Mouse (Mus musculus) forebrain, postnatal 0 days (tissue): ENCODE measurements around the gene Zfp74. TPM values are rescaled to one million over a fixed set of nuclear protein-coding genes. Genes with fewer than 3 reads are reported as not detected.
A peak's percentile ranks its signal among the peaks of the same experiment; 100 is the strongest.

Experiments used
- ATAC-seq: fragments of 200-750 bp; cut with Nextera tagmentation; 2 replicates; pipeline ENCODE4 v1.8.0; 2017; ENCODE audit warnings: mild to moderate bottlenecking, moderate library complexity
- DNase-seq: peaks from one replicate; pipeline ENCODE4 v3.0.0-alpha.2; 2015
- H3K27ac ChIP-seq: fragments of 300-500 bp; sonication (generic); 2 replicates; pipeline ENCODE4 v1.5.1; 2014; ENCODE audit warnings: low read depth, mild to moderate bottlenecking, antibody characterized with exemption, low read length, moderate library complexity, mixed read lengths
- H3K27me3 ChIP-seq: fragments of 300-500 bp; sonication (generic); 2 replicates; pipeline ENCODE4 v1.6.1; 2014; ENCODE audit warnings: mild to moderate bottlenecking, low read length, mixed read lengths; ENCODE audit not compliant: insufficient read depth
- H3K36me3 ChIP-seq: fragments of 300-500 bp; sonication (generic); 2 replicates; pipeline ENCODE4 v1.6.1; 2014; ENCODE audit warnings: mild to moderate bottlenecking, moderate library complexity; ENCODE audit not compliant: insufficient read depth
- H3K4me1 ChIP-seq: fragments of 300-500 bp; sonication (generic); 2 replicates; pipeline ENCODE4 v1.6.1; 2014; ENCODE audit warnings: antibody characterized with exemption; ENCODE audit not compliant: insufficient read depth
- H3K4me2 ChIP-seq: fragments of 300-500 bp; sonication (generic); 2 replicates; pipeline ENCODE4 v1.6.1; 2014; ENCODE audit warnings: low read depth, mild to moderate bottlenecking, moderate library complexity
- H3K4me3 ChIP-seq: fragments of 300-500 bp; sonication (generic); 2 replicates; pipeline ENCODE4 v1.5.1; 2014; ENCODE audit warnings: low read depth, low read length, mixed read lengths
- H3K9ac ChIP-seq: fragments of 300-500 bp; sonication (generic); 2 replicates; pipeline ENCODE4 v1.6.1; 2014; ENCODE audit warnings: mild to moderate bottlenecking
- H3K9me3 ChIP-seq: fragments of 300-500 bp; sonication (generic); 2 replicates; pipeline ENCODE4 v1.6.1; 2016; ENCODE audit warnings: low read length
- CTCF ChIP-seq: sonication (generic); IDR thresholded peaks from 2 replicates; pipeline ENCODE4 v1.5.1; 2016; ENCODE audit warnings: antibody characterized with exemption, control low read depth, low read depth
- WGBS: fragments of 180-500 bp; shearing (Covaris S2); extraction: QIAGEN DNeasy Blood & Tissue Kit; methylation state at CpG from one replicate; pipeline ENCODE4 v1.1.7; 2014; 5-methylcytosine and 5-hydroxymethylcytosine counted together
- polyA plus RNA-seq: library from polyadenylated mRNA; unstranded; fragments of >200 nt; fragmentation: Nextera tagmentation; extraction: Ambion mirVana; gene quantifications from 2 replicates; pipeline ENCODE4 v1.2.1, GENCODE M21; 2015
- total RNA-seq: library from RNA; depleted of rRNA; stranded (reverse); fragments of >200 nt; gene quantifications from 2 replicates; pipeline ENCODE4 v1.2.3, GENCODE M21; 2014

Zfp74 gene
- total and polyA plus RNA-seq, 2 experiments from 2014 or later = 14.4 to 15.8 TPM

DNA sequence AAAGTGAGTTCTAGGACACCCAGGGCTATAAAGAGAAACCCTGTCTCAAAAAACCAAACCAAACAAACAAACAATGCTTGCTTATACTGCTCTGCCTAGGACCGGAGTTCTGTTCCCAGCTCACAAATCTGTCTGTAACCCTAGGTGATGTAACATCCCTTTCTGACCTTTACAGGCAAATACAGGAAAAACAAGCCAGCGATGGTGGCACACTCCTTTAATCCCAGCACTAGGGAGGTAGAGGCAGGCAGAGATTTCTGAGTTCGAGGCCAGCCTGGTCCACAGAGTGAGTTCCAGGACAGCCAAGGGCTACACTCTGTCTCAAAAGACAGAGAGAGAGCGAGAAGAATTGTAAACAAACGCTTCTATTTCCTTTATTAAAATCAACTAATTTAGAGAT is 46.7 kb downstream of the Zfp74 start:
- no peak for TF ChIP-seq CTCF

GRCm38 (mm10) chr7:29906682-29907058 is 47.2 kb downstream of the Zfp74 start:
- Histone ChIP-seq H3K9me3 (no peaks in the 10 kb centered on the region), H3K4me3 (peak overlapping the region; percentile 43), H3K9ac (peak overlapping the region; percentile 59), H3K27me3 (no peaks in the 10 kb centered on the region), H3K4me2 (peak overlapping the region; percentile 63), H3K27ac (peak overlapping the region; percentile 94), H3K4me1 (peaks cover 6% of the 10 kb centered on the region; the same call in 1 of the 2 replicates), H3K36me3 (peaks cover 5% of the 10 kb centered on the region; the same call in 1 of the 2 replicates)
- peak; percentile 25; the same call in 1 of the 2 replicates for ATAC-seq
- no peak for DNase-seq
- TF ChIP-seq CTCF = no peak
- WGBS = 10% methylated on average over 8 of the region's 8 CpGs

More for the DNA sequence above, 46.7 kb downstream of the Zfp74 start:
- Histone ChIP-seq H3K9ac (no peak overlapping the region), H3K4me1 (peaks cover 6% of the 10 kb centered on the region; the same call in 1 of the 2 replicates), H3K27me3 (no peaks in the 10 kb centered on the region), H3K27ac (peak overlapping the region; percentile 94), H3K4me2 (peak overlapping the region; percentile 63), H3K36me3 (peaks cover 9% of the 10 kb centered on the region), H3K4me3 (no peak overlapping the region; the same call in 1 of the 2 replicates), H3K9me3 (no peaks in the 10 kb centered on the region)
- DNase-seq = no peak
- WGBS = 93% methylated on average over 5 of the region's 5 CpGs
- ATAC-seq = no peak

DNA sequence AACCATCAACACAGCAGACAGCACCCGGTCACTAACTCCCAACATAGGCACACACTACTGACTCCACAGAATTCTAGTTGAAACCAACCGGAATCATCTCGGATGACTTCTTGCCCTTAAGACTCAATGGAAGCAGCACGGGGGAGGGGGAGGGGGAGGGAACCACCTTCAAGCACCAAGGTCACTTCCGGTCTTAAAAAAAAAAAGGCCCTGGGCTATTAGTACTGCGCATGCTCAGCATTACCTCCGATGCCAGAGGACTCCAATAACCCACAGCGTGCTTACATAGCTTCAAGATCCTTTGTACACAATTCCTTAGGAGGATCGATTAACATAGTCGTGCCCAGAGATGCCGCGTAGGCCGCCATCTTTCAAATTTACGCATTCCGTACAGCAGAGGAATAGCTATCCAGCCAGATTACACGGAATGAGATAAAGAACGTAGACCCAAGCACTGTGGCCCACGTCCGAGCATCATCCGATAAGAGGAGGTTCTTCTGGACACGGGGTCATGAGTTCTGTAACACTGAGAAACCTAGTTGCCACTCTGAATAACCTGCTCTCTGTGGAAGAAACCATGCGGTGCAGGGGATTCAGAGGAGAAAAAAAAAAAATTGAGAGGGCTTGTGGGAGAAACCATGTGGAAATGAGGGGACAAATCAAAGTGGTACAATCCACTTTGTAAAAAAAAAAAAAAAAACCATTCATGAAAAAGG is 47.8 kb downstream of the Zfp74 start, which contains the start of gene Zfp27:
Gene Zfp27 (minus strand): TSS at position 607 of the 716 bp plus-strand sequence.
- H3K4me2 ChIP-seq = peak within 1 kb of the TSS; percentile 63
- H3K27me3 ChIP-seq = no peaks in the 10 kb centered on the region
- peak within 1 kb of the TSS; percentile 43 for H3K4me3 ChIP-seq
- H3K27ac ChIP-seq = peak within 1 kb of the TSS; percentile 94
- H3K9ac ChIP-seq = peak within 1 kb of the TSS; percentile 59
- peaks cover 6% of the 10 kb centered on the region; the same call in 1 of the 2 replicates for H3K4me1 ChIP-seq
- H3K9me3 ChIP-seq = no peaks in the 10 kb centered on the region
- under 1% methylated on average over 22 of the region's 22 CpGs for WGBS
- TF ChIP-seq CTCF = 0 out of 2 replicates have a peak, but pooled peaks have one; percentile 2
- peak; percentile 95 for DNase-seq
- ATAC-seq = peak; percentile 91
- peaks cover 4% of the 10 kb centered on the region; the same call in 1 of the 2 replicates for H3K36me3 ChIP-seq

- Histone ChIP-seq H3K36me3 (peaks cover 12% of the 10 kb centered on the region), H3K9me3 (no peaks in the 10 kb centered on the region), H3K4me1 (peaks cover 6% of the 10 kb centered on the region; the same call in 1 of the 2 replicates), H3K4me2 (no peak overlapping the region), H3K27me3 (no peaks in the 10 kb centered on the region), H3K27ac (no peak overlapping the region), H3K9ac (no peak overlapping the region), H3K4me3 (no peak overlapping the region)
- no peak for TF ChIP-seq CTCF
- DNase-seq (no peak), ATAC-seq (no peak)
- 92% methylated on average over 4 of the region's 4 CpGs for WGBS
Measured at GRCm38 (mm10) chr7:29904101-29904500, 49.8 kb downstream of the Zfp74 start.

DNA sequence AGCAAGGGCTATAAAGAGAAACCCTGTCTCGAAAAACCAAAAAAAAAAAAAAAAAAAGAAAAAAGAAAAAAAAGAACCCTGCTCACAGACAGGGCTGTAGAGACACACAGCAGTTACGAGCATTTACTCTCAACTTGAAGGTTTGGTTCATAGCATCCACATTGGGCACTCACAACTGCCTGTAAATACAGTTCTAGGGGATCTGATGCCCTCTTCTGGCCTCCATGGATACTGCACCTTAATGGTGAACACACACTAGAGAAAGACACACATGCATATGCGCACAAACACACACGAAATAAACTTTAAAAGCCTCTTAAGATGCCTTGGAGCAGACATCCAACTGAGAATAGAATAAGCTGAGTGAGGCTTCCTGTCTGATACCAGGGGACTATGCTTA is 55.5 kb downstream of the Zfp74 start:
- peaks cover 59% of the 10 kb centered on the region for H3K36me3 ChIP-seq
- TF ChIP-seq CTCF = no peak
- no peaks in the 10 kb centered on the region for H3K4me1 ChIP-seq
- H3K4me3 ChIP-seq = no peak overlapping the region
- ATAC-seq (no peak), DNase-seq (no peak)
- 93% methylated on average over 4 of the region's 4 CpGs for WGBS
- peaks cover 19% of the 10 kb centered on the region for H3K9me3 ChIP-seq
- no peak overlapping the region for H3K4me2 ChIP-seq
- H3K27me3 ChIP-seq = no peaks in the 10 kb centered on the region
- H3K27ac ChIP-seq = no peak overlapping the region
- H3K9ac ChIP-seq = no peak overlapping the region

DNA sequence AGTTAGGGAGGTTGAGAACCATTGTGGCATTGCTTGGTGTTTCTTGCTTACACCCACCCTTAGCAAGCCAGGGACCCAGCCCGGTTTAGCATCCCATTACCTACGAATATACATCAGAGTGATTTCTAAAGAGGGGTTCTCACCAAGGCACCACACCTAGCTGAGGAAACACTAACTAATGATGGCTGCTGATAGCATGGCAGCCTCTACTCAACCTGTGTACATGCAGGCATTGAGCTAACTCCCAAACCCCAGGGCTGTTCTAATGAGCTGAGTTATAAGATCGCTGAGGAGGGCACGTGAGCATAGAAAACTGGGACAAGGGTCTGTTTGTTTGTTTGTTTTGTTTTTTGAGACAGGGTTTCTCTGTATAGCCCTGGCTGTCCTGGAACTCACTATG is 61.1 kb downstream of the Zfp74 start:
- WGBS = 98% methylated on average over 4 of the region's 4 CpGs

GRCm38 (mm10) chr7:29890501-29890900 is 63.4 kb downstream of the Zfp74 start:
- Histone ChIP-seq H3K9ac (no peak overlapping the region), H3K27ac (no peak overlapping the region), H3K27me3 (no peaks in the 10 kb centered on the region), H3K9me3 (peaks cover 28% of the 10 kb centered on the region), H3K4me1 (no peaks in the 10 kb centered on the region), H3K4me2 (no peak overlapping the region), H3K36me3 (peaks cover 47% of the 10 kb centered on the region), H3K4me3 (no peak overlapping the region)
- ATAC-seq = no peak
- 99% methylated on average over 7 of the region's 7 CpGs for WGBS
- no peak for DNase-seq
- no peak for TF ChIP-seq CTCF

More for the DNA sequence above, 61.1 kb downstream of the Zfp74 start:
- DNase-seq (no peak), ATAC-seq (no peak)
- Histone ChIP-seq H3K4me3 (no peak overlapping the region), H3K27ac (no peak overlapping the region), H3K27me3 (no peaks in the 10 kb centered on the region), H3K4me2 (no peak overlapping the region), H3K4me1 (no peaks in the 10 kb centered on the region), H3K36me3 (peaks cover 63% of the 10 kb centered on the region), H3K9me3 (peaks cover 19% of the 10 kb centered on the region), H3K9ac (no peak overlapping the region)
- no peak for TF ChIP-seq CTCF
